Mouse (Mus musculus): ENCODE measurements around the gene Dnah2. TPM values are rescaled to one million over a fixed set of nuclear protein-coding genes. Genes with fewer than 3 reads are reported as not detected.

Gene Dnah2
- total and polyA plus RNA-seq, 3 experiments, result under 0.01 to 0.03 TPM; not detected in 1

GRCm38 (mm10) chr11:69477645-69478044, 71.3 kb downstream of the Dnah2 start:
- Histone ChIP-seq H3K9ac (ENCODE audit: insufficient read depth, low read depth) (no peak overlapping the region), H3K79me2 (replicated peaks; ENCODE audit: control insufficient read depth, extremely low read depth, insufficient read depth, poor library complexity, severe bottlenecking) (no peaks in the 10 kb centered on the region), H3K27ac (ENCODE audit: insufficient read depth, low read depth) (no peak overlapping the region), H3K36me3 (replicated peaks in 1 of 2; ENCODE audit: control insufficient read depth in 1 of 2, insufficient read depth in 1 of 2, low read length in 1 of 2) (no peaks in the 10 kb centered on the region), H3K4me3 (replicated peaks in 1 of 3; ENCODE audit: low read depth in 2 of 3, low read length in 2 of 3, poor library complexity in 1 of 3) (no peak overlapping the region), H3K27me3 (replicated peaks) (peaks cover 37% of the 10 kb centered on the region), H3K4me2 (ENCODE audit: insufficient read depth, low read depth, poor library complexity, severe bottlenecking) (no peak overlapping the region), H3K9me3 (replicated peaks; ENCODE audit: low read length) (peaks cover 6% of the 10 kb centered on the region), H3K4me1 (ENCODE audit: control insufficient read depth in 1 of 2, insufficient read depth in 2 of 2) (peaks cover 0 to 7% of the 10 kb centered on the region in 2 experiments; a peak in 2 of 4 replicates)
- DNase-seq (ENCODE audit: extremely low read depth), result no peak
- in situ Hi-C loops (cut with MboI; ENCODE audit: low pct_ligation_motif_present, low pct_unique_long_range_greater_than_20kb, low sequenced_read_pairs), result no loop called here
- dilution Hi-C loops (cut with MboI; ENCODE audit: extremely low pct_ligation_motif_present, extremely low pct_unique_long_range_greater_than_20kb, low sequenced_read_pairs), result no loop called here
- TF ChIP-seq MAZ (IDR thresholded peaks at IDR 0.05; ENCODE audit: low read depth, low read length), result no peak
- TF ChIP-seq MXI1 (IDR thresholded peaks at IDR 0.05; ENCODE audit: low read depth, low read length), result no peak
- no peak for TF ChIP-seq IRF4 (IDR thresholded peaks at IDR 0.05; ENCODE audit: low read depth, low read length)
- no peak for TF ChIP-seq CHD1 (IDR thresholded peaks at IDR 0.05; ENCODE audit: low read depth, low read length)
- TF ChIP-seq GABPA (IDR thresholded peaks at IDR 0.05; ENCODE audit: insufficient replicate concordance, low read depth, low read length), result no peak
- TF ChIP-seq NELFE (IDR thresholded peaks at IDR 0.05; ENCODE audit: low read depth, low read length), result no peak
- no peak for TF ChIP-seq NRF1 (IDR thresholded peaks at IDR 0.05; ENCODE audit: low read depth, low read length)
- TF ChIP-seq SMC3 (IDR thresholded peaks at IDR 0.05; ENCODE audit: low read depth, low read length), result no peak
- no peak for TF ChIP-seq JUND (conservative IDR thresholded peaks at IDR 0.05; ENCODE audit: low read depth, low read length)
- no peak for TF ChIP-seq UBTF (IDR thresholded peaks at IDR 0.05; ENCODE audit: low read depth, low read length)
- no peak for TF ChIP-seq USF2 (conservative IDR thresholded peaks at IDR 0.05; ENCODE audit: low read depth, low read length)
- no peak for TF ChIP-seq USF1 (IDR thresholded peaks at IDR 0.05; ENCODE audit: low read depth, low read length)
- TF ChIP-seq POLR2AphosphoS2 (IDR thresholded peaks at IDR 0.05; ENCODE audit: low read depth, low read length), result no peak
- TF ChIP-seq ETS1 (conservative IDR thresholded peaks at IDR 0.05; ENCODE audit: low read depth, low read length), result no peak
- TF ChIP-seq RAD21 (IDR thresholded peaks at IDR 0.05; ENCODE audit: low read depth, low read length), result no peak
- no peak for TF ChIP-seq MYC (IDR thresholded peaks at IDR 0.05; ENCODE audit: low read depth, low read length)
- TF ChIP-seq HCFC1 (IDR thresholded peaks at IDR 0.05; ENCODE audit: low read depth, low read length), result no peak
- TF ChIP-seq ZNF384 (IDR thresholded peaks at IDR 0.05; ENCODE audit: low read depth, low read length), result no peak
- no peak for TF ChIP-seq CHD2 (IDR thresholded peaks at IDR 0.05; ENCODE audit: low read length)

GRCm38 (mm10) chr11:69476802-69477201, 72.1 kb downstream of the Dnah2 start:
- H3K4me3 ChIP-seq (replicated peaks in 1 of 3; ENCODE audit: low read depth in 2 of 3, low read length in 2 of 3, poor library complexity in 1 of 3), result no peak overlapping the region
- no peaks in the 10 kb centered on the region for H3K36me3 ChIP-seq (replicated peaks in 1 of 2; ENCODE audit: control insufficient read depth in 1 of 2, insufficient read depth in 1 of 2, low read length in 1 of 2)
- no peak for DNase-seq (ENCODE audit: extremely low read depth)
- dilution Hi-C loops (cut with MboI; ENCODE audit: extremely low pct_ligation_motif_present, extremely low pct_unique_long_range_greater_than_20kb, low sequenced_read_pairs) (no loop called here), in situ Hi-C loops (cut with MboI; ENCODE audit: low pct_ligation_motif_present, low pct_unique_long_range_greater_than_20kb, low sequenced_read_pairs) (no loop called here)
- no peak overlapping the region for H3K9ac ChIP-seq (ENCODE audit: insufficient read depth, low read depth)
- no peaks in the 10 kb centered on the region for H3K79me2 ChIP-seq (replicated peaks; ENCODE audit: control insufficient read depth, extremely low read depth, insufficient read depth, poor library complexity, severe bottlenecking)
- H3K27me3 ChIP-seq (replicated peaks), result peaks cover 44% of the 10 kb centered on the region
- peaks cover 2 to 11% of the 10 kb centered on the region in 2 experiments; a peak in 2 of 4 replicates for H3K4me1 ChIP-seq (ENCODE audit: control insufficient read depth in 1 of 2, insufficient read depth in 2 of 2)
- no peak overlapping the region for H3K4me2 ChIP-seq (ENCODE audit: insufficient read depth, low read depth, poor library complexity, severe bottlenecking)
- TF ChIP-seq UBTF (IDR thresholded peaks at IDR 0.05; ENCODE audit: low read depth, low read length) (no peak), CHD2 (IDR thresholded peaks at IDR 0.05; ENCODE audit: low read length) (no peak), EP300 (IDR thresholded peaks at IDR 0.05; ENCODE audit: low read length) (no peak), MAX (IDR thresholded peaks at IDR 0.05; ENCODE audit: low read length) (no peak), ETS1 (conservative IDR thresholded peaks at IDR 0.05; ENCODE audit: low read depth, low read length) (no peak), KAT2A (IDR thresholded peaks at IDR 0.05; ENCODE audit: insufficient replicate concordance, low read length) (no peak), JUND (conservative IDR thresholded peaks at IDR 0.05; ENCODE audit: low read depth, low read length) (no peak), CHD1 (IDR thresholded peaks at IDR 0.05; ENCODE audit: low read depth, low read length) (no peak), ELF1 (IDR thresholded peaks at IDR 0.05; ENCODE audit: low read depth, low read length) (no peak), POLR2AphosphoS2 (IDR thresholded peaks at IDR 0.05; ENCODE audit: low read depth, low read length) (no peak), JUN (IDR thresholded peaks at IDR 0.05; ENCODE audit: insufficient read depth, low read depth, low read length) (no peak), CTCF (conservative IDR thresholded peaks at IDR 0.05 in 1 of 2, IDR thresholded peaks at IDR 0.05 in 1 of 2; ENCODE audit: low read depth in 2 of 2, low read length in 2 of 2) (no peak), ZNF384 (IDR thresholded peaks at IDR 0.05; ENCODE audit: low read depth, low read length) (no peak), RCOR1 (conservative IDR thresholded peaks at IDR 0.05; ENCODE audit: low read depth, low read length) (no peak), IRF4 (IDR thresholded peaks at IDR 0.05; ENCODE audit: low read depth, low read length) (no peak)
- peaks cover 6% of the 10 kb centered on the region for H3K9me3 ChIP-seq (replicated peaks; ENCODE audit: low read length)
- no peak overlapping the region for H3K27ac ChIP-seq (ENCODE audit: insufficient read depth, low read depth)
